In the genomic region with DNA sequence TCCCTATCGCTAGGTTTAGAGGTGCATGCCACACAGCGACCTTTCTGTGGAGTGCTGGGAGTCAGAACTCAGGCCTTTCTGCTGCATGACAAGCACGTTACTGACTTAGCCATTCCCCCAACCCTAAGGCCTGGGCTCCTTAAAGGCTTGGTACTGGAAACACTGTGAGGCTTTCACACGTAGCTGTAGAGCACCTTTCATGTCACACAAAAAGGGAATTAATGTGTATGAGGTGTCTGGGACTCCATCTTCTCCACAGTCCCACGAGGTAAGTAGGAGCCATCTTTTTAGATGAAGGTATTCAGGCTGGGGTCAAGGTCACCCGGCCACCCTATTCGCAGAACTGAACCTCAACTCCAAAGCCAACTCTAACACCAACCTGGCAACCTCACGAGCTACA, we compare ENCODE assay signal across 26 mouse cellular contexts. TPM values are rescaled to one million over a fixed set of nuclear protein-coding genes. Genes with fewer than 3 reads are reported as not detected.
DNase-seq lines count a peak whose midpoint lies in the region; ATAC-seq and TF ChIP-seq lines count a peak whose summit lies in the region.
"Had no signal": no experiment of that assay in that cellular context is flagged by ENCODE, and none has a peak within 500 bp of the region (broad histone marks: within the 10 kb centered on the region; RNA-seq: fewer than 3 reads in every experiment).

No protein-coding gene starts in this region.

- no peak for ATAC-seq in heart, embryonic 13.5 days (ENCODE audit: extremely low read depth, insufficient number of reproducible peaks, low FRiP score, low TSS enrichment)
- ATAC-seq in intestine, embryonic 15.5 days = no peak
- no peak for ATAC-seq in monocyte, adult 5-6 weeks (replicated peaks; ENCODE audit: insufficient number of reproducible peaks, low FRiP score, low TSS enrichment, poor library complexity, severe bottlenecking)

- H3K9ac ChIP-seq in heart, embryonic 13.5 days = no peak overlapping the region
- H3K9ac ChIP-seq in intestine, embryonic 15.5 days = no peak overlapping the region
- H3K9ac ChIP-seq: forebrain, embryonic 13.5 days; hindbrain, embryonic 13.5 days; liver, embryonic 14.5 days had no signal

- H3K4me3 ChIP-seq in heart, embryonic 13.5 days = no peak overlapping the region
- no peak overlapping the region for H3K4me3 ChIP-seq in embryonic fibroblast, embryonic 13.5 days (ENCODE audit: insufficient read depth, low read length)
- no peak overlapping the region for H3K4me3 ChIP-seq in intestine, embryonic 15.5 days (replicated peaks)
- H3K4me3 ChIP-seq: erythroblast, embryonic 14.5 days; forebrain, embryonic 13.5 days; hindbrain, embryonic 13.5 days had no signal

- TF ChIP-seq POLR2A in embryonic fibroblast, embryonic 13.5 days (IDR thresholded peaks at IDR 0.05; ENCODE audit: low read depth, low read length) = no peak

- no peaks in the 10 kb centered on the region for H3K9me3 ChIP-seq in heart, embryonic 13.5 days
- no peaks in the 10 kb centered on the region for H3K9me3 ChIP-seq in intestine, embryonic 15.5 days
- H3K9me3 ChIP-seq: forebrain, embryonic 13.5 days; hindbrain, embryonic 13.5 days had no signal

- intact Hi-C loops in heart, postnatal 14 days (cut with DNase I) = loop anchor here (1.0 to 5.0 kb wide), 3 partner anchors 107 to 220 kb away; a partner anchor contains a TSS

- peak overlapping the region; percentile 73; the same call in 1 of the 2 replicates for H3K27ac ChIP-seq in heart, embryonic 13.5 days (replicated peaks)
- 0 out of 2 replicates have a peak overlapping the region, but pooled peaks have one; percentile 12 for H3K27ac ChIP-seq in embryonic fibroblast, embryonic 13.5 days (ENCODE audit: insufficient read depth, low read length)
- peak overlapping the region; percentile 82; the same call in 1 of the 2 replicates for H3K27ac ChIP-seq in intestine, embryonic 15.5 days
- H3K27ac ChIP-seq: forebrain, embryonic 13.5 days; hindbrain, embryonic 13.5 days; liver, embryonic 14.5 days had no signal

- H3K27me3 ChIP-seq in heart, embryonic 13.5 days (replicated peaks) = peaks cover 27% of the 10 kb centered on the region; the same call in 1 of the 2 replicates
- H3K27me3 ChIP-seq in intestine, embryonic 15.5 days (replicated peaks) = no peaks in the 10 kb centered on the region

- H3K36me3 ChIP-seq in heart, embryonic 13.5 days = no peaks in the 10 kb centered on the region
- no peaks in the 10 kb centered on the region for H3K36me3 ChIP-seq in intestine, embryonic 15.5 days
- H3K36me3 ChIP-seq: hindbrain, embryonic 13.5 days had no signal

- no peak overlapping the region for H3K4me2 ChIP-seq in heart, embryonic 13.5 days
- no peak overlapping the region for H3K4me2 ChIP-seq in intestine, embryonic 15.5 days (replicated peaks)
- H3K4me2 ChIP-seq: forebrain, embryonic 13.5 days; hindbrain, embryonic 13.5 days had no signal

- DNase-seq in heart, postnatal 14 days = no peak
- peak; percentile 10 for DNase-seq in kidney, postnatal 10 days
- no peak for DNase-seq in kidney, adult 8-10 months
- DNase-seq: cerebellum, adult 18-20 months; cerebellum, postnatal 36 days; gastrocnemius, postnatal 14 days; lung, postnatal 4 days; right cerebral cortex, postnatal 25 days had no signal

- peaks cover 41% of the 10 kb centered on the region for H3K4me1 ChIP-seq in heart, embryonic 13.5 days
- peaks cover 16% of the 10 kb centered on the region for H3K4me1 ChIP-seq in embryonic fibroblast, embryonic 13.5 days (ENCODE audit: control insufficient read depth, insufficient read depth, low read length)
- H3K4me1 ChIP-seq in intestine, embryonic 15.5 days (replicated peaks) = peaks cover 23% of the 10 kb centered on the region

- TF ChIP-seq CTCF in embryonic fibroblast, embryonic 13.5 days (IDR thresholded peaks at IDR 0.05; ENCODE audit: borderline replicate concordance, insufficient read depth, low read length) = no peak

- 79% methylated on average over 8 of the region's 8 CpGs for WGBS in heart, embryonic 13.5 days
- WGBS in intestine, embryonic 15.5 days = 82% methylated on average over 8 of the region's 8 CpGs

RNA-seq across cellular contexts. Expression of a gene that starts 7.2 kb away (rescaled TPM):
- polyA plus RNA-seq in heart, embryonic 13.5 days (2015; fragmentation: Nextera tagmentation; extraction: Ambion mirVana) = 4.9 and 6.0 TPM in 2 replicates
- total RNA-seq in heart, postnatal 14 days (2021) = 10 to 100 TPM; 11.9 to 15.4 TPM
- polyA plus RNA-seq in embryonic fibroblast, embryonic 13.5 days (2011; ENCODE audit: insufficient read length, low read depth, missing spikeins) = 95.5 and 220 TPM in 2 replicates
- 12.4 and 12.5 TPM in 2 replicates for polyA plus RNA-seq in intestine, embryonic 15.5 days (2015; fragmentation: Nextera tagmentation; extraction: Ambion mirVana)
- total RNA-seq in monocyte, adult 5-6 weeks (2017) = 0.10 TPM in 1 of 3 replicates, not detected in the others

RNA-seq across cellular contexts. Expression of a gene that starts 41.6 kb away (rescaled TPM):
- polyA plus RNA-seq in heart, embryonic 13.5 days (2015; fragmentation: Nextera tagmentation; extraction: Ambion mirVana) = not detected in 2 replicates
- under 1 TPM in 1 of 2 experiments, not detected in 1; 0.17 TPM for total RNA-seq in heart, postnatal 14 days (2021)
- not detected in 2 replicates for polyA plus RNA-seq in embryonic fibroblast, embryonic 13.5 days (2011; ENCODE audit: insufficient read length, low read depth, missing spikeins)
- polyA plus RNA-seq in intestine, embryonic 15.5 days (2015; fragmentation: Nextera tagmentation; extraction: Ambion mirVana) = 0.68 and 1.2 TPM in 2 replicates
- total RNA-seq in monocyte, adult 5-6 weeks (2017) = not detected in 3 replicates
- total RNA-seq: adrenal gland, adult 18-20 months; adrenal gland, postnatal 4 days; layer of hippocampus, postnatal 10 days; neutrophil, adult 5-6 weeks had no signal
- polyA plus RNA-seq: erythroblast, embryonic 14.5 days; forebrain, embryonic 13.5 days; frontal cortex, adult 2 months; heart, embryonic 14.5 days; inflammation-experienced regulatory T-cells, adult 6 months; limb, embryonic 11.5 days; liver, embryonic 14.5 days; spleen, adult 2 months; stomach, embryonic 14.5 days had no signal

Comparison
In these comparisons a context has a peak if more than half of its experiments do, and no peak if none do; other contexts are left out.
1. H3K27ac ChIP-seq: peak in every context shown above with its lines; median percentile 82 in intestine, embryonic 15.5 days; 73 in heart, embryonic 13.5 days; 12 in embryonic fibroblast, embryonic 13.5 days.